Mouse (Mus musculus): Measurements from ENCODE around the gene Prpf8. TPM values are rescaled to one million over a fixed set of nuclear protein-coding genes. Genes with fewer than 3 reads are reported as not detected.

The Prpf8 gene
- total and polyA plus RNA-seq, 3 experiments: 187 to 345 (median 246) TPM

DNA sequence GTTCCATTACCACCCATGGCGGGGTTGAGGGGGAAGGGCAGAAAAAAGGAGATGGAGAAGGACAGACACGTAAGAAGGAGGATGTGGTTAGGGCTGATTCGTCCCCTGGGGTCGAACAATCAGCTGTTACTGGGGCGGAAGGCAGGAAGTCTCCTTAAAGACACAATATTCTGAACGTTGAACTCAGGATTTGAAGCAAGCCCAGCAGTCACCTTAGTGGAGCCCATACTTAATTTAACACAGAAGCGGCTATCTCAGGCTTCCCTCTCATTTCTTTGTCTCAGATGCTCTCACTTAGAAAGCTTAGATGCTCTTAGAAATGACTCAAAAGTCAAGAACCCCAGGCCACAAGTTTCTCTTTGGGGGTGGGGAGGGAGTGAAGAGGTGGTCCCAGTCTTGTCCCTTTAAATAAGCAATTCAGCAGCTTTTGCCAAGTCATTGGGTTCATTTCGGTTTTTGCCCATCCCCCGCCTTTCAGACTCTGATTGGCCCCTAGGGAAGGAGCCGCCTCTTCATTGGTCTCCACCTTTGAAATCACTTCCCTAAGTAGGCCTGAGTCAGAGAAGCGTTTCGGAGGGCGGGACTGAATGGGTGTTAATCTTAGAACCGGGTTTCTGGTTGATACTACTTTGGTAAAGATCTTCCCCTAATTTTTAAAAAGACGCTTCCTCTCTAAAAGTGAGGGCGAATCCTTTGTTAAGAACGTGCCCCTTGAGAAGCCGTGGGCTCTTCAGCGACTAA lies 26.3 kb upstream of the Prpf8 start (continued):
- TF ChIP-seq ETS1 (conservative IDR thresholded peaks at IDR 0.05; ENCODE audit: low read depth, low read length) (peak; percentile 100), USF1 (IDR thresholded peaks at IDR 0.05; ENCODE audit: low read depth, low read length) (no peak), ZKSCAN1 (IDR thresholded peaks at IDR 0.05; ENCODE audit: borderline replicate concordance, low read depth, low read length) (no peak), MAFK (IDR thresholded peaks at IDR 0.05; ENCODE audit: insufficient replicate concordance, low read length) (peak; percentile 99), POLR2A (IDR thresholded peaks at IDR 0.05; ENCODE audit: low read depth, low read length) (peak; percentile 44), ZC3H11A (IDR thresholded peaks at IDR 0.05; ENCODE audit: low read depth, low read length) (no peak), PAX5 (IDR thresholded peaks at IDR 0.05; ENCODE audit: low read length) (no peak), USF2 (conservative IDR thresholded peaks at IDR 0.05; ENCODE audit: low read depth, low read length) (no peak), ZNF384 (IDR thresholded peaks at IDR 0.05; ENCODE audit: low read depth, low read length) (no peak; the same call in 1 of the 2 replicates), MYC (IDR thresholded peaks at IDR 0.05; ENCODE audit: low read depth, low read length) (peak; percentile 38; the same call in 1 of the 2 replicates), SIN3A (IDR thresholded peaks at IDR 0.05; ENCODE audit: low read length) (peak; percentile 99), NRF1 (IDR thresholded peaks at IDR 0.05; ENCODE audit: low read depth, low read length) (peak; percentile 55; the same call in 1 of the 2 replicates), GABPA (IDR thresholded peaks at IDR 0.05; ENCODE audit: insufficient replicate concordance, low read depth, low read length) (peak; percentile 48), CTCF (conservative IDR thresholded peaks at IDR 0.05 in 1 of 2, IDR thresholded peaks at IDR 0.05 in 1 of 2; ENCODE audit: low read depth in 2 of 2, low read length in 2 of 2) (no peak), CHD1 (IDR thresholded peaks at IDR 0.05; ENCODE audit: low read depth, low read length) (0 out of 2 replicates have a peak, but pooled peaks have one; percentile 76), RAD21 (IDR thresholded peaks at IDR 0.05; ENCODE audit: low read depth, low read length) (no peak; the same call in 1 of the 2 replicates)

DNA sequence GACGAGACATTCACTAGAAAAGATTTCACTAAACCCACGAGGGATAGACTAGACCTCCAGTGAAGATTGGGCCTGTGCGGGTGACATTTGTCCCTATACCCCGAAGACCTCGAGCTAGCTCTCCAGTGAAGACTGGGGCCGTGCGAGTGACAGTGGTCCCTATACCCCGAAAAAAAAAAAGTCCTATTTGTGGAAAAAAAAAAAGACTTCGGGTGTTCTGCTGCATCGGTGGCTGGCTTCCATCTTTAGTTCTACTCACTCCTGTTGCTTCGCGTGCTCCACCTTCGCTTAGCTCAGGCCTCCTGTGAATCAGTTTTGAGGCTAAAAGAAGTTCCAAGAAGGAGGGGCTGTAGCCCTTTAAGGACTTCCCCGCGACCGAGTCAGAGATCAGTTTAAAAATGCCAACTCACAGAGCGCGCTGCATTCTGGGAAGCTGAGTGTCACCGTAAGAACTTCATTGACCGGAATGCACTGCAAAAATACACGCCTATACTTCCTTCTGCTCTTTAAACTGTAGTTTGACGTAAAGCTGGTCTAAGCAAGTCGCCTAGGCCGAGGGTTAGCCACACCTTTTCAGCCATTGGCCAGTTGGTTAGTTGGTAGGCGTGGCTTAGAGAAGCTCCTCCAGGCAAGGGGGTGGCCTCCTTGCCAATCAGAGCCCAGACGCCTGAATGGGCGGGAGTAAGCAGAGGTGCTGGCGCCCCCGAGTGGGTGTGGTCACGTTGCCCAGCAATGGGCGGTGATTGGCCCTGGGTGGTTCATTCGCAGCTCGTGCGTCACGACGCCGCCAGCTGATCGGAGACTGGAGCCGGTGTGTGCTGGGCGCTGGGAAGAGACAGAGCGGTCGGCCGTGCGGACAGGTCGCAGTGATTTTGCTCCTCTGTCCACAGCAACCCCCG lies 25.5 kb upstream of the Prpf8 start, which contains the start of gene Tlcd2:
Gene Tlcd2 (plus strand): TSS at position 872 of the 899 bp plus-strand sequence.
- Histone ChIP-seq H3K36me3 (replicated peaks in 1 of 2; ENCODE audit: control insufficient read depth in 1 of 2, insufficient read depth in 1 of 2, low read length in 1 of 2) (peaks cover 20 to 26% of the 10 kb centered on the region in 2 experiments), H3K27me3 (replicated peaks) (no peaks in the 10 kb centered on the region), H3K4me2 (ENCODE audit: insufficient read depth, low read depth, poor library complexity, severe bottlenecking) (peak within 1 kb of the TSS; percentile 78), H3K79me2 (replicated peaks; ENCODE audit: control insufficient read depth, extremely low read depth, insufficient read depth, poor library complexity, severe bottlenecking) (peaks cover 10% of the 10 kb centered on the region; the same call in 1 of the 2 replicates), H3K4me3 (replicated peaks in 1 of 3; ENCODE audit: low read depth in 2 of 3, low read length in 2 of 3, poor library complexity in 1 of 3) (peak within 1 kb of the TSS; percentile 72 to 92 (median 83)), H3K27ac (ENCODE audit: insufficient read depth, low read depth) (peak within 1 kb of the TSS; percentile 98), H3K9ac (ENCODE audit: insufficient read depth, low read depth) (peak within 1 kb of the TSS; percentile 100), H3K4me1 (ENCODE audit: control insufficient read depth in 1 of 2, insufficient read depth in 2 of 2) (peaks cover 31 to 72% of the 10 kb centered on the region in 2 experiments), H3K9me3 (replicated peaks; ENCODE audit: low read length) (peaks cover 10% of the 10 kb centered on the region)
- dilution Hi-C loops (cut with MboI; ENCODE audit: extremely low pct_ligation_motif_present, extremely low pct_unique_long_range_greater_than_20kb, low sequenced_read_pairs) (no loop called here), in situ Hi-C loops (cut with MboI; ENCODE audit: low pct_ligation_motif_present, low pct_unique_long_range_greater_than_20kb, low sequenced_read_pairs) (no loop called here)
- peak; percentile 100 for DNase-seq (ENCODE audit: extremely low read depth)
- TF ChIP-seq MAX (IDR thresholded peaks at IDR 0.05; ENCODE audit: low read length) (peak; percentile 87), NELFE (IDR thresholded peaks at IDR 0.05; ENCODE audit: low read depth, low read length) (peak; percentile 65), MYC (IDR thresholded peaks at IDR 0.05; ENCODE audit: low read depth, low read length) (no peak; the same call in 1 of the 2 replicates), ZNF384 (IDR thresholded peaks at IDR 0.05; ENCODE audit: low read depth, low read length) (peak; percentile 4; the same call in 1 of the 2 replicates), KAT2A (IDR thresholded peaks at IDR 0.05; ENCODE audit: insufficient replicate concordance, low read length) (peak; percentile 87; the same call in 1 of the 2 replicates), EP300 (IDR thresholded peaks at IDR 0.05; ENCODE audit: low read length) (no peak), JUN (IDR thresholded peaks at IDR 0.05; ENCODE audit: insufficient read depth, low read depth, low read length) (no peak), ZMIZ1 (IDR thresholded peaks at IDR 0.05; ENCODE audit: low read depth, low read length) (peak; percentile 46; the same call in 1 of the 2 replicates), TCF12 (IDR thresholded peaks at IDR 0.05; ENCODE audit: low read depth, low read length) (peak; percentile 58), ETS1 (conservative IDR thresholded peaks at IDR 0.05; ENCODE audit: low read depth, low read length) (peak; percentile 65), TBP (conservative IDR thresholded peaks at IDR 0.05; ENCODE audit: low read depth, low read length) (peak; percentile 95), POLR2A (IDR thresholded peaks at IDR 0.05; ENCODE audit: low read depth, low read length) (peak; percentile 76), MAFK (IDR thresholded peaks at IDR 0.05; ENCODE audit: insufficient replicate concordance, low read length) (peak; percentile 90), MXI1 (IDR thresholded peaks at IDR 0.05; ENCODE audit: low read depth, low read length) (peak; percentile 98), USF2 (conservative IDR thresholded peaks at IDR 0.05; ENCODE audit: low read depth, low read length) (peak; percentile 80), USF1 (IDR thresholded peaks at IDR 0.05; ENCODE audit: low read depth, low read length) (peak; percentile 90), HCFC1 (IDR thresholded peaks at IDR 0.05; ENCODE audit: low read depth, low read length) (peak; percentile 94), CHD2 (IDR thresholded peaks at IDR 0.05; ENCODE audit: low read length) (no peak; the same call in 1 of the 2 replicates), E2F4 (IDR thresholded peaks at IDR 0.05; ENCODE audit: insufficient replicate concordance, low read depth, low read length) (0 out of 2 replicates have a peak, but pooled peaks have one; percentile 12), ELF1 (IDR thresholded peaks at IDR 0.05; ENCODE audit: low read depth, low read length) (peak; percentile 90), CHD1 (IDR thresholded peaks at IDR 0.05; ENCODE audit: low read depth, low read length) (peak; percentile 97; the same call in 1 of the 2 replicates), UBTF (IDR thresholded peaks at IDR 0.05; ENCODE audit: low read depth, low read length) (no peak; the same call in 1 of the 2 replicates), MAZ (IDR thresholded peaks at IDR 0.05; ENCODE audit: low read depth, low read length) (peak; percentile 33; the same call in 1 of the 2 replicates), SIN3A (IDR thresholded peaks at IDR 0.05; ENCODE audit: low read length) (peak; percentile 100)

All from CH12.LX (cell line).